Mouse (Mus musculus): ENCODE data around the gene Lsg1.

Gene Lsg1

GRCm38 (mm10) chr16:30549966-30550747 is 37.2 kb downstream of the Lsg1 start:
- DNase-seq = peak; percentile 85 to 86

- DNase-seq = no peak
Observed at GRCm38 (mm10) chr16:30549516-30549915, 37.9 kb downstream of the Lsg1 start.

GRCm38 (mm10) chr16:30548291-30548690 is 39.1 kb downstream of the Lsg1 start:
- no peak for DNase-seq

DNA sequence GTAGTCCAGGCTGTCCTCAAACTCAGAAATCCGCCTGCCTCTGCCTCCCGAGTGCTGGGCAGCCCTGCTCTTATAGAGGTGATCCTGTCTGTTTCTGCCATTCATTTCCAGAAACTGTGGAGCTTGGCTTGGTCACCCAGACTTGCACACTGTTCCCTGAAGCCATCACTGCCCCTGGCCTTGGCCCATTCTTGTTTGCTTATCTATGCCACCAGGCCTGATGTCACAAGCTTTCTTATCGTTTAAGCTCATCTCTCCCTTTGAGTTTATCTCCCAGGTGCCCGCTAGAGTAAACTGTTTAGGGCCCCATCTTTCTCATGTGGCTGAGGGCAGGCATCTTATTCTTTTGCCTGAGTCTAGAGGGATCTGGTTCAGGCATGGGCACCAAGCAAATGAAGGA is 42.7 kb downstream of the Lsg1 start:
- DNase-seq = no peak

DNA sequence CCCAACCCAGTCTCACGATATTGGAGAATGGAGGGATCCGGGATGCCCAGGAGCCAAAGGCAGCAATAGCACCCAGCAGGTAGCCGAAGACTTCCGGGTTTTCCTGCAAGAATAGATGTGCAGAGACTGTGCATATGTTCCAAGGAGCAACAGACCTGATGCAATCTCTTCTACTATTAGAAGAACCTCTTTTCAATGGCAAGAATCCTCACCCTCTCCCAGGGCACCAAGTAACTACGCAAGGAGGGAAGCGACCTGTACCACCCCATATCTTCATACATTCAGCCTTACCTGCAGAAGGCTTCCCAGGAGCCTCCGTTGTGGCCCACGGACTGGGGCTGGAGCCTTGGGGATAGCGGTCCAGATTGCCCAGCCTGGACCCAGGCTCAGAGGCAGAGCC is 44.0 kb downstream of the Lsg1 start:
- no peak for DNase-seq

- no peak for DNase-seq
Observed at GRCm38 (mm10) chr16:30542826-30543225, 44.6 kb downstream of the Lsg1 start.

DNA sequence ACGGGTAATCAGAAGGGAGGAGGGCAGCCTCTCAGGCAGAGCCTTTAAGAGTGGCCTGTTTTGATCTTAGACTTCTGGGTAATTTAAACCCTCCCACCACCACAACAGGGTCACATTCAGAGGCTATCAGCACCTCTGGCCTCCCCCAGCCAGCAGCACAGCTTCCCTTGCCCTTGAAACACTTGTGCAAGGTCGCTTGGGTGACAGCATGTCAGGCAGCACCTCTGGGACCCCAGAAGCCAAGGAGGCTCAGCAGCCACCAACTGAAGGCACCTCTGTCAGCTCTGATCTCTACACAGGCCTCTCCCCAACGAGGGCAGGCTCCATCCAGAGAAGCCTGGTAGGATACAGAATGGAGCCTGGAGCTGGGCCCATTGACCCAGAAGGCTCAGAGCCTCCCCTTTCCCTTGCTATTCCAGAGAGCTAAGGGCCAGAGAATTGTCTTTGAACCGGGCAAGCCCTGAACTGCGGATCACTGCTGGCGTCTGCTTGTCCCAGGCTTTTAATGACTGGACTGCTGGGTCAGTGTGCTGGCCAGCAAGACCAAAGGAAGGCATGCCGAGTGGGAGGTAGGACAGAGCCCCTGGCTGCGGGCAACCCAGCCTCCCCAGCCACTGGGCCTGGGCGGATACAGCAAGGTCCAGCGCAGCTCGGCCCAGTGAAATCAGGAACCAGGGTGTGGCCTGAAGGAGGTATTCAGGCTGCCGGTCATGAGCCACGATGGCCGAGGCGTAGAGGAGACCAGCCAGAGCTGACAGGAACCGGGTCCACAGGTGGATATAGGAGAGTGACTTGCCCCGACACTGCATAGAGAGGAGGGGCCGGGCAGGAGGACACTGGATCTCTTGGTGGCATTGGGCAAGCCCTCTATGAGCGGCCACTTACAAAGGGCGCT is 47.0 kb downstream of the Lsg1 start:
- DNase-seq = peak in 1 of 2 experiments; percentile 14

GRCm38 (mm10) chr16:30539433-30539832 is 48.0 kb downstream of the Lsg1 start:
- peak; percentile 30 to 56 for DNase-seq

GRCm38 (mm10) chr16:30535075-30535474 is 52.3 kb downstream of the Lsg1 start:
- no peak for DNase-seq

DNA sequence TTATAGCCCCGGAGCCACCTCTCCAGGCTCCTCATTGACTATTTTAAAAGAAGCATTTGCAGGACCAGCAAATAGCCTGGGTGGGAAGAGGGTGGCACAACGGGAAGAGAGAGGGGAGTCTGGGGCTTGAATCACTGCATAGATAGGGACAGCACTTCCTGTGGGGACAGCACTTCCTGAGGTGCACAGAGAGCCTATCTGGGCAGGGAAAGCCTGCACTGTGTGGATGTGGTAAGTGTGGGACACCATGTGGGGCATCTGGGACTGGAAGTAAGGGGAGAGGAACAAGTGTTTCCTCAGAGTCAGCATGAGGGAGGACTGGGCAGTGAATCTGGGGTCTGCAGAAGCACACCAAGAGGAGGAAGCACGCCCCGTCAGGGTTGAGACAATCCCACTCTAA is 53.8 kb downstream of the Lsg1 start:
- DNase-seq = no peak

DNA sequence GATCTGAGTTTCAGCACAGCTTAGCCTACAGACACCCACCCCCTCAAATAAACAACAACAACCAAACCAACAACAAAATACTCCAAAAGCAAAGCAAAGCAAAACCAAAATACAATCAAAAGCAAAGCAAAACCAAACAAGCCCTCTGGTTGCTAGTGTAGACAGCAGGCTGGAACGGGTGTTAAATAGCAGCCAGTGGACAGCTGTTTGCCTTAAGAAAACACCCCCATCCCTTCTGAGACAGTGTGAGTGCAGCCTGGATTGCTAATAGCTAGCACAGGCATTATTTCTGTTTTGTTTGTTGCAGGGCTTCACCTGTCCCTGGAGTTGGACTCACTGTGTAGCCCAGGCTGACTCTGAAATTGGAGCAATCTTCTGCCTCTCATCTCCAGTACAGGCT is 54.5 kb downstream of the Lsg1 start:
- no peak for DNase-seq

DNA sequence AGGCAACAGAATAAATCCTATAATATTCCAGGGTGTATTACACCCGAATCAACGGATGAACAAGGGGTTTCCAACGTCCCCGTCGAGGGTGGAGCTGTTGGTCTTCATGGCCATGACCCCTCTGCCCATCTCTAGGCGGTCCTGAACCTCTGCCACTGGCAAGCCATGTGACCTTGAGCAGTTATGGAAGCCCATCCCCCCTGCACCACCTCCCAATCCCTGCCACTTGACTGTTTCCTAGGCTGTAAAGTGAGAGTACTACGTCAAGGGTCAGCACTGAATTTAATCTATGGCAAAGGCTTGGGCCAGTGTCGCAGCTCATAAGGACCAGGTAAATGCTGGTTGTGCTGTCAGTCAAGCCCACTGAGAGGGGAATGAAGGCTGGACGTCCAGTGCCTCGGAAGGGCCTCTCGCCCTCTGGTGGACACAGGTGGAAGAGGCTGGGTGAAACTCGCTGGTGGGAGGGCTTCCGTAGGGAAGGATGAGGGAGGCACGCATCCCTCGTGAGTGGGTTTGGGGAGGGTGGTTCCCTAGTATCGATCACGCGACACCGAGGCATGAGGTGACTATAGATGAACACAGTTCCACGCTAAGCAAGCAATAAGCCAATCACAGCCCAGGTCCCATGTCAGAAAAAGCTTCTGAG is 55.5 kb downstream of the Lsg1 start:
- DNase-seq = peak; percentile 36 to 60

- peak in 1 of 2 experiments; percentile 55 for DNase-seq
Observed at GRCm38 (mm10) chr16:30530815-30531214, 56.6 kb downstream of the Lsg1 start.

- DNase-seq = no peak
Observed at GRCm38 (mm10) chr16:30528386-30528785, 59.0 kb downstream of the Lsg1 start.

DNA sequence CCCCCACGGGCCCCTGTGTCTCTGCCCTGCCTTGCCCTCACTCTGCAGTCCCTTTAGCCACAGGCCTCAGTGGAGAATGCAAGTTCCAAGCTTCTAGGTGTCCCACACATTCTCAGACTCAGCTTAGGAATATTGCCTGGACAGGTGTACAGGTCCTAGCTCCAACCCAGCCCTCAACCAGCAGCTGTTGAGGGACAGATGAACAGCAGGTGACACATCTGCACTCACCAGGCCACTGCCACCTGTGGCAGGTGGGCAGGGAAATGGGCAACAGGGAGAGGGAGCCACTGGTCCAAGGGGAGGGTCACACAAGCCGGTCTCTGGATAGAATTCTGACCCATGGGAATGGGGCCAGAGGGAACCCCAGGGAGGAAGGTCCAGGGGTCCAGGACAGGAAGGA is 59.5 kb downstream of the Lsg1 start:
- DNase-seq = no peak

- no peak for DNase-seq
Observed at GRCm38 (mm10) chr16:30525756-30526155, 61.6 kb downstream of the Lsg1 start.

GRCm38 (mm10) chr16:30524481-30524880 is 62.9 kb downstream of the Lsg1 start:
- no peak for DNase-seq

- DNase-seq = no peak
Observed at GRCm38 (mm10) chr16:30522253-30522940, 65.0 kb downstream of the Lsg1 start.

DNA sequence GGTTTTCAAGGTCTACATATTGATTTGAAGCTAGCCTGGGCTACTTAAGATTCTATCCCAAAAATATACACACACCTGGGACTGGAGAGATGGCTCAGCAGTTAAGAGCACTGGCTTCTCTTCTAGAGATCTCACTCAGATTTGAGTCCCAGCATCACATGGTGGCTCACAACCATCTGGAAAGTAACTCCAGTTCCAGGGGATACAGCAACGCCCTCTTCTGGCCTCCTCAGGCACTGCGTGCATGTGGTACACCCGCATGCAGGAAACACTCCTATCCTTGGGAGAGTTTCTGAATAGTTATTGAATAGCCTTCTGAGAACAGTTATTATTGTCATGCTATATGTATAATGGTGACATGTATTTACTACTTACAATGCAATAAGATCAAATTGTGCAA is 66.2 kb downstream of the Lsg1 start:
- peak in 1 of 2 experiments; percentile 25 for DNase-seq

- peak; percentile 71 to 84 for DNase-seq
Observed at GRCm38 (mm10) chr16:30520361-30520823, 67.0 kb downstream of the Lsg1 start.

GRCm38 (mm10) chr16:30518635-30519034 is 68.8 kb downstream of the Lsg1 start:
- no peak for DNase-seq

DNA sequence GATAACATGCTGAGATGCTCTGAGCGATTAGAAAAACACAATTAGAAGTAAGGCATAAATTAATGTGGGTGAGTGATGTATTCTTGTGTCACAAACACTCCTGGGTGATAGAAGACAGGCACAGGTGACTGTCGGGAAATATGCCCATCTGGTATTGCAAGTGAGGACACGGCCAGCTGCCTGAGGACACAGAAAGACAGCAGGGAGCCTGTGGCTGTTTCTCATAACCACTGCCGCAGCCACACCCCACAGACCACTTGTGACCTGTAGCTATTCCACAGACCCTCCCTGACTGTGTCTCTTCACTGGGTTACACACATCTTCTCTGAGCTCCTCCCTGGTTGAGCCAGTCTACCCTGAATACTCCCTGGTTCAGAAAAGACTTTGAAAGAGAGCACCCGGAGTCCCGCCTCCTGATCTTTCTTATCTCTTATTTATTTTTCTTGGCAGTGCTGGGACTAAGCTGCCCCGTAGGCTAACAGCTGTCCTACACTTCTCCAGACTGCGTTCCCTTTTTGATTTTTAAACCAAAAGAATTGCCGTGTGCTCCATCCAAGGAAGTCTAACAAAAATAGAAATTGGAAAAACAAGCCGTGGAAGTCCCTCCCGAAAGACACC is 69.6 kb downstream of the Lsg1 start:
- no peak for DNase-seq

All from cerebellum, postnatal 25 days (tissue).